Mouse (Mus musculus) spleen, adult 2 months (tissue): ENCODE data around the gene 2700097O09Rik.
"Not testable (repeated sequence)": the region's sequence is repeated elsewhere in the genome, so short reads cannot be mapped to it uniquely, and the experiment has no call there.

ENCODE experiments used
- CTCF ChIP-seq: fragments of 200-500 bp; IDR thresholded peaks from 2 replicates; pipeline ENCODE4 v1.5.1; 2011; ENCODE audit warnings: mild to moderate bottlenecking, inconsistent platforms; ENCODE audit not compliant: insufficient read depth, insufficient read length, insufficient replicate concordance; ENCODE audit errors: extremely low read depth
- POLR2A ChIP-seq: fragments of 200-500 bp; IDR thresholded peaks from 2 replicates; pipeline ENCODE4 v1.6.1; 2011; ENCODE audit warnings: low read depth, low read length, inconsistent platforms

DNA sequence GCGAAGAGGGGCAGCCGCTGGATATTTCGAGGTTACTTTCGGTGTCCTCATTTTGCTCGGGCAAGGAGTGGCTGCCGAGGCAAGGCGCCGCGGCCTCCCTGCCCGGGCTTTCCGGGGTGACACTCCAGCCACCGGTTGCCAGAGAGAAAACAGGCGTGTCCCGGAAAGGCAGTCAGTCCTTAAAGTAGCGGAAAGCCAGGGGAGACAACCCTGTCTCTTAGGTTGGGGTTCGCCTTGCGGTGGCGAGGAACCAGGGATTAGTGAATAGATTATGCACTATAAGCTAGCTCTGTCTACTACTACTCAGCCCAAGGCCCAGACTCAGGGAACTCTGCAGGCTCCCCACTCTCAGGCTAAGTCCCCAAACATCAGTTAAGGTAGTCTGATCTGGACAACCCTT lies 44.8 kb upstream of the 2700097O09Rik start:
- not testable (repeated sequence) for TF ChIP-seq CTCF, POLR2A
